Mouse (Mus musculus): ENCODE results near the gene Hnrnpdl.

The Hnrnpdl gene

DNA sequence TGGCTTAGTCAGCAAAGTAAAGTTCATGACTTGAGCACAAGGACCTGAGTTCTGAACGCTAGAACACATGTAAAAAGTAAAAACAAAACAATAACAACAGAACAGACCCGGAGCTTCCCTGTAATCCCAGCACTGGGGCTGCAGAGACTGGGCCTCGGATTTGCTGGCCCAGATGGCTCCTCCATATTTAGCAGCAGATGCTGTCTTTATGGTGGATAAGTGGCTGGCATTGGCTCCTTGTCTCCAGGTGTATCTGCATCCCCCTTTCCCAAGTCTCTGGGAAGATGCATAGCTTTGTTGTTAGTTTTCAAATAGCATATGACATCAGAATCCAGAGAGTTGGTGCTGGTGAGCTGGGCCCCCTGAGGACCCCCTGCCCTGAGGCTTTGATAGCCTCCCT is 6.6 kb upstream of the Hnrnpdl start:
- no peak for DNase-seq

DNA sequence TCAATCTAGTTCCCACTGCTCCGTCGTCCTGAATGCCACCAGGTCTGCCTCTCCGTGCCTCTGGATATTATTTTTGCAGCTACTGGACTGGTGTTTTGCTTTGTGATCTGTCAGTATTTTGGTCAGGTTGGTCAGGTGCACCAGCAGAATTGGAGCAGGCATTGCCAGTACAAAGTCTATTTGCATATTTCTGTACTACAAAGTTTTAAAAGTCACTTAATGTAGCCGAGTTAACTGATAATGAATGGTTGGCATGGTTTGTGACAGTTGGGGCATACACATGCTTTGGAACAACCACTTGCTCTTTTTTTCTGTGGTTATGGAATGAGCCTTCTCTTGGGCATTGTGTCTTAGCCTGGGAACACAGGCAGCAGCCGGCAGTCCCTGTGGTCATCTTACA is 5.2 kb upstream of the Hnrnpdl start:
- no peak for DNase-seq

DNA sequence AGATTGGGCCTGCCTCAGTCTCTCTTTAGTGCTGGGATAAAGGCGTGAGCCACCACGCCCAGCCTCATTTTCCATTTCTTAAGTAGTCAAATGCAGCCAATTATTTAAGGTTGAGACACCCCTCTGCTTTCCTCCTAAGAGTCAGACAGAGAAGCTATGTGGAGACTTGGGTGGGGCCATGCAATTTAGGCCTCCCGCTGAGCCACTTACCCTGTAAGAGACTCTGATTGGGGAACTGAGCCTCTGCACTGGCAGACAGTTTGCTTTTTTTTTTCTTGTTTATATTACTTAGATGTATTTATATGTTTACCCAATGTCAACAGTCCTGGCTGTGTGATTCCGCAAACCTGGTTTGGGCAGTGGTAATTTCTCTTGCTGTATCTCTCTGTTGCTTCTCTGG is 4.6 kb upstream of the Hnrnpdl start:
- DNase-seq: no peak

DNA sequence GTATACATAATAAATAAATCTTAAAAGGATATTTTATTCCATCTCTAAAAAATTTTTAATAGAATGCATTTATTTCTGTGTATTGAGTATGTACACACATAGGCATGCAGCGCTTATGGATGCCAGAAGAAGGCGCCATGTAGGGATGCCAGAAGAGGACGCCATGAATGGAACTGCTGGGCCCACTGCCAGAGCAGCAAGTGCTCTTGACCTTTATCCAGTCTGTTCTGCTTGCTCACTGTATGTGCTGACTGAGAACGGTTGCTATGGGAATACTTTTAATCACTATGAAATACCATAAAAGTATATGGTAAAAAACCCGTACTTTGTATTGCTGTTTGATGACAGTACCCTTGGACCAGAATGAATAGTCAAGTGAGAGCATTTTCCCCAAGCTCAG is 3.9 kb upstream of the Hnrnpdl start:
- peak; percentile 77 for DNase-seq

DNA sequence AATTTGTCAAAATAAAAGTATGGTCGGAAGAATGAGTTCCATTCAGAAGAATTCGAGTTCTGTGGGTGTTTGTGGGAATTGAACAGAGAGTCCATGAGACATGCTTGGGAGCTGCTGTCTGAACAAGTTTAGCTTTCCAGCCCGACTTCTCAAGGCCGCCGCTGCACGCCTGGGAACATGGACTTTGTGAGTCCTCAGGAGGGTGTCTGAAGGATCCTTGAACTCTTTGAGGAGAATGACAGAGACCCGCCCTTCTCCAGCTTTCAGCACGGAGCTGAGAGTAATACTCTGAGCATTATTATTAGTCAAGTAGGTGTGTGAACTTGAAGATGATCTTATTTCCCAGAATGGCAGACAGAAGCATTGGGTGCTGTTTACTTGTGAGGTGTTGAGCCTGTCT is 3.0 kb upstream of the Hnrnpdl start:
- no peak for DNase-seq

DNA sequence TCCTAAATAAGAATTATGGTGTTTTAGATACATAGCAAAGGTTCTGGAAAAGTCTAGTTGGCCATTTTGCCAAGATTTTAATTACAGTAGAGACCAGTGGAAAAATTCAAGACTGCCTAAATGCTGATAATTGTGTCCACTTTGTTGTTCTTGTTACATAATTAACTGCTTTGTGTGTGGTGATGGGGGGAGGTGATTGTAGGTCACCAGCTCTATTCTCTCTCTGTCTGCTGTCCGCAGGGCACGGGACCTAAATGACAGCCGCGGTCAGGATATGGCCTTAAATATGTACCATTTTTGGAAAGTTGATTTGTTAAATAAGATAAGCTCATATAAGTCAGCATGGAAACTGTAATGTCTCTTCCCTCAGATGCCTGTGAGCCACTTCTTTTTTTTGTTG is 1.8 kb upstream of the Hnrnpdl start:
- DNase-seq: no peak

DNA sequence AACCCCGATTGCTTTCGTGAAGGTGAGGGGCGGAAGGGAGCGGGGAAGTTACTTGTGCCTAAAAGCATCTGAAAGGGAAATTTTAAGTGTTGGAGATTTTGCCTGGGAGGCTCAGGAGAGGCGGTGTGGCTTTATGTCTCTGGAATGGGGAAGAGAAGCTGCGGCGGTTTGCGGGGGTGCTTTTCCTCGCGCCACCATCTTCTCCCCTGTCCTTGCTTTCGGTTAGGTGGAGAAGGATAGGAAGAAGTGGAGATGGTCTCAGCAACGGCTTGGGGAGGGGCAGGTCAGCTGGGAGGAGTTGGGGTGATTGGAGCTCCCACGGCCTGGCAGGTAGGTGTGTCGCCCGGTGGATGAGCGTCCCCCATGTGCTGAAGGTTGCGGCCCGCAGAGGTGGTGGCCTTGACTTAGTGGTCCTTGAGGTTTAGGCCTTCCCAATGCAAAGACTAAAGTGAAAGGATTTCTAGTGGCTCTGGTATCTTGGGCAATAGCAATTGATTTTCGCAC is 869 bp upstream of the Hnrnpdl start:
- peak; percentile 32 for DNase-seq

DNA sequence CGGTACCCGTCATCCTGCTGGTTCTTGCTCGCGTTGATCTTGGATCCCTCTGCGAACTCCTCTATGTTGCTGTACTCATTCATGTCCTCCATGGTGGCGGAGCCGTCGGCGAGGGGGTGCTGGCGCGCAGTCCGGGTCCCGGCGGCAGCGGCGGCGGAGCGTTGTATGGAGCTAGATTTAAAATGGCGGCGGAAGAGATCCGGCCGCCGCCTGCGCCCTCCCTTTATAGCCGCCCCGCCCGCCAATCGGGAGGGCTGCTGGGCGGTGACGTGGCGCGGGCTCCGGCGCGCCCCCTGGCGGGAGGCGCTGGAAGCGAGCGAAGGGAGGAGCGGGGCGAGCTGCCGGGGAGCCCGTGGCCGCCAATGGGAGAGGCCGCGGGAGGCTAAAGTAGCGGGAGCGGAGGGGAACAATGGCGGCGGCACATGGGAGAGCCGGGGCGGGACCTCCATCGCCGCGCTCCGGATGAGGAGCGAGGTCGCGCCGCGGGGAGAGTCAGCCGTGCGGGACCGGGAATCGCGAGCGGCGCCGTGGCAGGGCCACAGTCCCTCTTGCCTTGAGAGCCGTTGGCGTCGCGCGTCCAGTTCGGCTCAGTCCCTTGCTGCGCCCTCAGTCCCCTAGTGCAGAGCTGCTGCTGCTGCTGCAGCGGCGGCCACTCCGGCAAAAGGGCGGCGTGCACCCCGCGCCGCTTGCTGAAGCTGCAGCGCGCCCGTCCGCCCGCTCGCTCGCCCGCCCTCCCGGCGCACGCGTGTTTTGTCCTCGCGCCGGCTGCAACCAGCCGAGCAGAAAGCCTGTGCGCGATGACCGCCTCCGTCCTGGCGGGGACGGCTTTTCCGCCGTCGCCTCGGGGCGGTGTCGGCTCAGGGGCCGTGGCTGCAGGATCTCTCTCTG is 506 bp downstream of the Hnrnpdl start:
- DNase-seq: peak; percentile 96

DNA sequence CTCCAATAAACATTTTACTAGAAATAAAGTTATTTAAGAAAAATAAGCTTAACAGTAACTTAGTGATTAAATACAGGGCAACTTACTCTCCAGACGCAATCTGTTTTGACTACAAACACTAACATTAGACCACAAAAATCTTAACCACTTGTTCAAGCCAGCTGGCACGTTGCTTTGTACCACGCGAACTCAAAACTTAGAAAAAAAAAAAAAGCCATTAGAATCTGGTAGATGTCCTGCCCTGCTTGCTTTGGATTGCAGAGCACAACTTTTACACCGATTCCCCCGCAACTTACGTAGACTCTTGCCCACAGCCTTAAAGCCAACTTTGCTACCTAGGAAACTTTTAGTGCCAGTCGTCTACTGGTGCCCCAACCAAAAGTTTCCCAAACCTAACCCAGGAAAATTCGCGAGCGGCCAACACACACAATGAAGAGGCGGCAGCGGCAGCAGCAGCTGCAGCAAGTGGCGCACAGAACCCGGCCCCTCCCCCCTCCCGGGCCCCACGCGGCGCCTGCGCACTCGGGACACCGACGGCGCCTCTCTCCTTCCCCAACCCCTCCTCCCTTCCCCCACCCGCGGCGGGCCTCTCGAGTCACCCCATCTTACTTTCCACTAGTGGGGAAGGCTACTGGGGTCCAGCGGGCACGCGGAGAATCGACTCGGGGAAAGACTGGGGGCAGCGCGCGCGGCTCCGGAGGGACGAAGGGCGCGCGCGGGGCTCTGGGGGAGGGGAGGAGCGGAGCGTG is 1.3 kb downstream of the Hnrnpdl start:
- peak; percentile 94 for DNase-seq

DNA sequence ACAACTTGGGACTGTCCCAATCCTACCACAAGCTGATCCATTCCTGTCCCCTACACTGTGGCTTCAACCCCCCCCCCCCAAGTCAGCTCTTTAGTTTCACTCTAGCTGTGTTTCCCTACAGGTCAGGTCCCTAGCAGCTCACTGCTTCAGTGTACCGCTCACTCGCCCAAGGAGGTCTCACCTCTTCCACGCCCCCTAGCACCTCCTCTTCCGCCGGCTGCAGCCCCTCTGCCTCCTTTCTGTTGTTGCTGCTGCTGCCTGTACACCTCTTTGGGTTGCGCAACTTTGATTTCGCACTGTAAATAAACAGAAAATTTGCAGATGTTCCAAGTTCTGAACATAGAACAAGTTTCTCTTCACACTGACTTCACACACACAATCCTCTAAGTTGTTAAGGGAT is 2.8 kb downstream of the Hnrnpdl start:
- peak; percentile 20 for DNase-seq

DNA sequence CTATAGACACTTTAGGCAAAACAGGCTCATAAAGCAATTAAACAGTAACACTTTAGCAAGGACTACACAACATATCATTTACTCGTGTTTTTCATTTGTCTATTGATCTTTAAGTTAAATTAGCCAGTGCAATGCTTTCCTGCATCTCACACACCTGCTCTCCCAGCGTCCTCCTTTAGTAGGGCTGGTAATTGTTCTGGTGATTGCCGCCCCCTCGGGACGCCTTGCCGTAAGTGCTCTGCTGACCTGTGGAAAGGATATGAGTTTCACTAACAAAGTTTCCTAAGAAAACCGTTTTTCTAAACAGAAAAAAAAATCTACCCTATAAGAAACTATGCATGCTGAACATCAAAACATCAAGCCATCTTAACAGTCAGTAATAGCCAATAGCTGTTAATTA is 3.5 kb downstream of the Hnrnpdl start:
- no peak for DNase-seq

DNA sequence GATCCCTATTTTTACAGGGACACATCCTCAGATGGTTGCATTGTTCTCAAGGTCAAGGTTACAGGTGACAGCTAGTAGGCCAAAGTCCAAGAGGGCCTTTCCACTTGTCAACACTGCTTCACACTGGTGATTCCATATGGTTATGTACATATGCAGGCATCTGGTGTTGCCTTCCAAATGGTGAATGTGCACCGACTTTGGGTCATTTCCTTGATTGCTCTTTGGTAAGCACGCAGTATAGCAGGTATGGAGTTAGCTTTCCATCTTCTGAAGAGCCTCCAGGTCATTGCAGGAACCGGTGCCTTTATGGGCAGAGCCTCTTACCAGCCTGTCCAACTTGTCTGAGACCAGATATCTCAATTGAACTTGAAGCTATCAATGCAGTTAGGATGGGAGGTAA is 6.8 kb downstream of the Hnrnpdl start:
- no peak for DNase-seq

DNA sequence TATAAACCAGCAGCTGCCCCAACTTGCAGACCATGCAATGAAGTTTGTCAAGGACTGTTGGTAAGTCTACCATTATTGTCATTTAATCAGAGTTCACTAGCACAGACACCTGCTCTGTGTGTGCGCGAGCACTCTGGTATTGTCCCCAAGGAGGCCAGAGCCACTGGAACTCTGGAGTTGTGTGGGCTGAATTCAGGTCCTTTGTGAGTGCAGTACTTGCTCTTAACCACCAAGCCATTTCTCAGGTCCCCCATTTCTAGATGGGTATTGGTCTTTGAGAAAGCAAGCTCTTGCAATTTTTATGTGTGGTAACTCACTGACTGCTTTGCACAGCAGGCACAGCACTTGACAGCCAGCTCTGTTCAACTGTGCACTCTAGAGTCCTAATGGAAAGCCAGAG is 7.4 kb downstream of the Hnrnpdl start:
- DNase-seq: no peak

DNA sequence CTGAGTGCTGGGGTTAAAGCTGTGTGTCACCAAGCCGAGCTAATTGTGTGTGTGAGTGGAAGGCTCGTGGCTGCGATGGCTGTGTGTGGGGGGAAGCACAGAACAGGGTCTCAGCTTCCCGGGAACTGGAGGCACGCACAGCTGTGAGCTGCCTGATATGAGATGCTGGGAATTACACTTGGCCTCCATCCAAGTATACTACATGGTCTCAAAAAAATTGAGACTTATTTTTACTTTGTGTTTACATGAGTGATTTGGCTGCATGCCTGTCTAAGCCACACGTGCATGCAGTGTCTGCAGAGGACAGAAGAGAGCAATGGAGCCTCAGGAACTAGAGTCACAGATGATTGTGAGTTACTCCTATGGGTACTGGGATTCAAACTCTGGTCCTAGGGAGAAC is 9.4 kb downstream of the Hnrnpdl start:
- DNase-seq: peak; percentile 42

DNA sequence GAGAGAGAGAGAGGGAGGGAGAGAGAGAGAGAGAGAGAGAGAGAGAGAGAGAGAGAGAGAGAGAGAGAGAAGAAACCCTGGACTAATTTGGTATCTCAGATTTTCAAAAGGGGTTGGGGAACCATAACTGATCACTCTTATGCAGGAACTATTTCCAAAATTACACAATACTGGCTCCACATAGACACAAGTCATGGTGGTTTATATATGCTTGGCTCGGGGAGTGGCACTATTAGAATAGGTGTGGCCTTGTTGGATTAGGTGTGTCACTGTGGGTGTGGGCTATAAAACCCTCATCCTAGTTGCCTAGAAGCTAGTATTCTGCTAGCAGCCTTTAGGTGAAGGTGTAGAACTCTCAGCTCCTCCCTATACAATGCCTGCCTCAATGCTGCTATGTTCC is 14.6 kb downstream of the Hnrnpdl start:
- no peak for DNase-seq

DNA sequence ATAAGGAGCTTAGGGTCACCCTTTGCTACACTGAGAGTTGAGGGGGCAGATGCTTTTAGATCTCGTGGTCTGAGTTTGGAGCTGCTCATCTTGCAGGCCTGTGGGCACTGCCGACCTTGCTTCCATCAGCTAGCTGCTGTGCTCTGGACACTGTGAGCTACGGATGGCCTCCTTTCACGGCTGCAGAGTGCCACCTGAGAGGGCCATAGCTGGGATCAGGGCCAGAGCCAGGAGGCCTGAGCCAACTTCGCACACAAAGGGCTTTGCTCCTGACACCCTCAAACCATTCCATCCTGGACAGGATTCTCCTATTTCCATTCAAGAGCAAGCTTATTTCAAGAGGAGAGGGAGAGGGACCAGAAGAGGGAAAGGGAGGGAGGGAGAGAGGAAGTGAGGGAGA is 15.1 kb downstream of the Hnrnpdl start:
- no peak for DNase-seq

DNA sequence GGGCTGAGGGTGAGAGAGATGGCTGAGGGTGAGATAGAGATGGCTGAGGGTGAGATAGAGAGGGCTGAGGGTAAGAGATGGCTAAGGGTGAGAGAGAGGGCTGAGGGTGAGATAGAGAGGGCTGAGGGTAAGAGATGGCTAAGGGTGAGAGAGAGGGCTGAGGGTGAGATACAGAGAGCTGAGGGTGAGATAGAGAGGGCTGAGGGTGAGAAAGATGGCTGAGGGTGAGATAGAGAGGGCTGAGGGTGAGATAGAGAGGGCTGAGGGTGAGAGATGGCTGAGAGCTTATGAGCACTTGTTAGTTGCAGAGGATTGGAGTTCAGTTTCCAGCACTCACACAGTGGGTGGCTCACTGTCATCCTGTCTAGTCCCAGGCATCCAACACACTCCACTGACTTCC is 19.4 kb downstream of the Hnrnpdl start:
- DNase-seq: no peak

DNA sequence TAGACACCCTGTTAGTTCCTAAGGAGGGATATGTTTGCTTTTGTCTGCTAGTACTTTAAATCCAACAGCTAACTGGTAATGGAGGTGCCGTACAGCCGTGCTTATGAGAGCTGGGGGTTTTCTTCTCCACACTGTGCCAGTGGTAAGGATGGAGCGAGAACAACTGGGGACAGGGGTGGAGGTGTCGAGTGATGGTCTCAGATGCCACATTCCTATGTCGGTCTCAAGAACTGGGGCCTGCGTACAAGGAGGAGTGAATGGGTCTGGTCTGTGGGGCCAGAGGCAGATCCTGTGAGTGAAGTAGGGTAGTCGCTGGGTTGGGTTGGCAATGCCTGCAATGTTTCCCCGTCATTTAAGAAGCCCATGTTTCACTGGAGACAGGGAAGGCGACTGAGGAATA is 26.9 kb downstream of the Hnrnpdl start:
- DNase-seq: no peak

DNA sequence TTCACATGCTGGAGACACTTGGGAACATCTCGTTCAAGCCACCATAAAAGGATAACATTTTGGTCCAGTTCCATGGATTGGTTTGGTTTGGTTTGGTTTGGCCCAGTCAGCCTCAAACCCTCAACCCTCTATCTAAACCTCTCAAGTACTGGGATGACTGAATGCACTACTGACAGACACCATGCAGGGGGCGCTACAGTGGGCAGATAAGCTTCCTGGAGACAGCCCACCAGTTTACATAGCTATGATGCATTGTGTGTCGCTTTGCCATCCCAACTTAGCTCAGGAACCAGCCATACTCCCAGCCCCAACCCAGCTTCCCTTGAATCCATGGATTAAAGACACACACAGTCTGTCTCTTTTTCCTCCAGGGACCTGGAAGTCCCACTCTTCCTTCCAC is 31.0 kb downstream of the Hnrnpdl start:
- no peak for DNase-seq

DNA sequence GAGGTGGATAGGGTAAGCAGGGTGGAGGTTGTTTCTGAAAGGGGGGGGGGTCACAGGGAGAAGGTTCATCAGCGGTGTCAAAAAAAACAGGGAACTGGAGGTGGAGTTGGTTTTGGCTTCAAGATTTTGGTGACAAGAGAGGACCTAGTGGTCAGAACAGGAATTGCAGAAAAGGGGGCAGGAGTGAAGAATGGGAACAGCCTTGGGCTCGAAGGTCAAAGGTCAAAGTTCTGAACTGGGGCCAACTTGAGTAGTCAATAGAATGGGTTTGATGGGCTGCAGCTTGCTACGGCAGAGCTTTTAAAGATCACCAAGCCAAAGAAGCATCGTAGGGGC is 32.5 kb downstream of the Hnrnpdl start:
- DNase-seq: no peak

DNA sequence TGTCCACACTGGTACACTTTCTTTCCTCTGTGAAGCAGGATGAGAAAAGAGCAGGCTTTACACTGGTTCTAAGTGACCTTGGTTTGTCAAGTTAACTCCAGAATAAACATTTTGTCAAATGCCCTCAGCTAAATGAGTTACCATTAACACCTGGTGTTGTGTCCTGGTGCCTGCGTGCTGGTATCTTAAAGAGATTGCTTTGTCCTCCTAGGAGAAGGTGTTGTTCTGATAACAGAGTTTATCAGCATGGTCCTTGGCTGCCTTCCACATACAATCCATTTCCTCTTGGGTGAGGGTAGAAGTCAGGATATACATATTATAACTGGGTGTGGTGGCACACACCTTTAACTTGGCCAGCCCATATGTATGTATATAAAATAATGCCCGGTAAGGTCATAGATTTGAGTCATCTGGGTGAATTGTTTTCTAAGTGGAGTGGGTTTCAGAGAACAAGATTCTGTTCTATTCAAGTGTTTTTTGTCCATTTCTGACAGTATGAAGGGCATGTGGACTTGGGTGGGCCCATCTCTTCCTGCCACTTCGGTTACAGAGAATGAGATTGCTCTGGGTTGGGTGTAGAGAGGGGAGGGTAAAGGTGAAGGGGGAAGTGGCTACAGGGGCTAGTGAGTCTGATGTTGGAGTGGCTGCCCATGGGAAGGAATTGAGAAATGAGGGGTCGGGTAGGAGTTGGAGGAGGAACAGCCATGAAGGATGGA is 33.0 kb downstream of the Hnrnpdl start:
- DNase-seq: no peak

DNA sequence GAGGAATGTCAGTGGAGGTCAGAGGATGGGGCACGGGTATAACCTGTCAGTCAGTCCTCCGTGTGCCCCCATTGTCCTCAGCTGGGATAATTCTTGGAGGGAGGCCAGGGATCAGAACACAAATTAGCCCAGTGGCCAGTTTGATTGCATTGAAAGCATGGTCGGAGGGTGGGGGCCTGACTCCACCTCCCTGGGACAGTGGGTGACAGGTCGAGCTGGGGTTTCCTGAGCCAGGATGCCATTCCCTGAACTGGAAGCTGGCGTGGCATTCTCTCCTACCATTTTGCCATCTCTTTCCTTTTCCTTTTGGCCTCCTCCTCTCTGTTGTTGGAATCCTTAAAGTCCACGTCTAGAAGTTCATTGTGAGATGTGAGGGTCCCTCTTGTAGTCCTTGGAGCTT is 33.6 kb downstream of the Hnrnpdl start:
- no peak for DNase-seq

DNA sequence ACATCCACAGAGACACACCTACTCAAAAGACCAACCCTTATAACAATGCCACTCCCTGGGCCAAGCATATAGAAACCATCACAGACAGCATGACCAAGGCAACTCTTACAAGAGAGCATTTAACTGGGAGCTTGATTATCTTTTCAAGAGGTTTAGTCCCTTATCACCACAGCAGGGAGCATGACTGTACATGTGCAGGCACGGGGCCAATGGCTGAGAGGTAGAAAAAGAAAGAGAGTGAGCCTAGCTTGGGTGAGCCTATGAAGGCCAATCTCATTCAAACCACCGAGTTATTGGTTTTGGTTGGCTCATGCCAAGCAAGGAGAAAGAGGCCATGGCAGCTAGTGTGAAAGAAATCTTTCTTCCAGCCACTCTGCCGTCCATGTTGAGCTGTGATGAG is 34.0 kb downstream of the Hnrnpdl start:
- DNase-seq: no peak

DNA sequence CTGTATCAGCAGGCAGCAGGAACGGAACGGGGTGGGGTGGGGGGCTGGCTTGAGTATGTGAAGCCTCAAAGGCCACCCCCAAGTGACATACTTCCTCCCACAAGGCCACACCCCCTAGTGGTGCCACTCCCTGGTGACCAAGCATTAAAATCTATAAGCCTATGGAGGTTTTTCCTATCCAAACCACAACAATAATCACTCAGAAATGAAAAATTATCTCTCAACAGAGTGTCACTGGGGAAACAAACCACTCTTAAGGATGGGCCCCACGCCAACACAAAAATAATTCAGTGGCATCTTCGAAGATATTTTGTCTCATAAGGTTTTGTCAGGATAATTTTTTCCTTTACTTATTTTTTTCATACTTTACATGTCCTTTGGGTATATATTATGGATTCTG is 35.6 kb downstream of the Hnrnpdl start:
- no peak for DNase-seq
